Mouse (Mus musculus) lung, embryonic 14.5 days (tissue): ENCODE measurements around the gene Nkd2. TPM values are rescaled to one million over a fixed set of nuclear protein-coding genes. Genes with fewer than 3 reads are reported as not detected.

ENCODE experiments used
- ATAC-seq: fragments of 200-750 bp; cut with Nextera tagmentation; 2 replicates; pipeline ENCODE4 v1.8.0; 2017; ENCODE audit warnings: mild to moderate bottlenecking, moderate TSS enrichment, moderate library complexity; ENCODE audit not compliant: insufficient read depth
- DNase-seq: peaks from one replicate; pipeline ENCODE4 v3.0.0-alpha.2; 2015
- H3K27ac ChIP-seq: fragments of 300-500 bp; sonication (generic); 2 replicates; pipeline ENCODE4 v1.5.1; 2014; ENCODE audit warnings: low read depth, mild to moderate bottlenecking, moderate library complexity
- H3K27me3 ChIP-seq: fragments of 300-500 bp; sonication (generic); 2 replicates; pipeline ENCODE4 v1.6.1; 2014; ENCODE audit warnings: low read length, control low read depth; ENCODE audit not compliant: insufficient read depth
- H3K36me3 ChIP-seq: fragments of 300-500 bp; sonication (generic); 2 replicates; pipeline ENCODE4 v1.6.1; 2014; ENCODE audit warnings: control low read depth; ENCODE audit not compliant: insufficient read depth
- H3K4me1 ChIP-seq: fragments of 300-500 bp; sonication (generic); 2 replicates; pipeline ENCODE4 v1.6.1; 2014; ENCODE audit warnings: antibody characterized with exemption, control low read depth; ENCODE audit not compliant: insufficient read depth
- H3K4me2 ChIP-seq: fragments of 300-500 bp; sonication (generic); 2 replicates; pipeline ENCODE4 v1.6.1; 2014; ENCODE audit warnings: mild to moderate bottlenecking
- H3K4me3 ChIP-seq: fragments of 300-500 bp; sonication (generic); 2 replicates; pipeline ENCODE4 v1.5.1; 2014; ENCODE audit warnings: low read depth, low read length
- H3K9ac ChIP-seq: fragments of 300-500 bp; sonication (generic); 2 replicates; pipeline ENCODE4 v1.6.1; 2014
- H3K9me3 ChIP-seq: fragments of 300-500 bp; sonication (generic); 2 replicates; pipeline ENCODE4 v1.6.1; 2016; ENCODE audit warnings: low read depth, low read length, control low read depth
- CTCF ChIP-seq: IDR thresholded peaks from 2 replicates; pipeline ENCODE4 v1.5.1; 2016; ENCODE audit warnings: antibody characterized with exemption, low read depth
- WGBS: fragments of 180-500 bp; shearing (Covaris S2); extraction: QIAGEN DNeasy Blood & Tissue Kit; methylation state at CpG from one replicate; pipeline ENCODE4 v1.1.7; 2014; 5-methylcytosine and 5-hydroxymethylcytosine counted together
- polyA plus RNA-seq: library from polyadenylated mRNA; unstranded; fragments of >200 nt; fragmentation: Nextera tagmentation; extraction: Ambion mirVana; gene quantifications from 2 replicates; pipeline ENCODE4 v1.2.1, GENCODE M21; 2014

Nkd2 gene
- polyA plus RNA-seq, 1 experiment from 2014 or later, result 4.6 TPM

DNA sequence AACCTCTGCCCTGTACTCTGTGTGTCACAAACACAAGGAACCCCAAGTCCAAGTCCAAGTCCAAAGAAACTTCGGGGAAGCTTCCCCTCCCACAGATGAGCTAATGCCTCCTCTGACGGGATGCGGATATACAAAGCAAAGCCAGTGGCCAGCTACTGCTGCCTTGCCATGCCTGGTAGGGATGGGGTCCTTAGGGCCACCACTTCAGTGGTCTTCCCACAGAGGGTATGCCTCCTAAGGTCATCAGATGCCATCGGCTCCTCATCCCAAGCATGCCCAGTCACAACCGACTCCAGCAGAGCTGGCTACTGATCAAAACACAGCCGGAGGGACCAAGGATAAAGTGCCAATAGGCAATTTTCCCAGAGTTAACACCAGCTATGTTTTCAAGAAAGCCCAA lies 10.9 kb downstream of the Nkd2 start:
- TF ChIP-seq CTCF, result no peak
- 54% methylated on average over 6 of the region's 6 CpGs for WGBS
- H3K27ac ChIP-seq, result peak overlapping the region; percentile 26; the same call in 1 of the 2 replicates
- H3K4me3 ChIP-seq, result no peak overlapping the region
- ATAC-seq (peak; percentile 13; the same call in 1 of the 2 replicates), DNase-seq (peak; percentile 12)
- no peak overlapping the region for H3K9ac ChIP-seq
- no peaks in the 10 kb centered on the region for H3K27me3 ChIP-seq
- no peak overlapping the region for H3K4me2 ChIP-seq
- H3K36me3 ChIP-seq, result no peaks in the 10 kb centered on the region
- H3K4me1 ChIP-seq, result no peaks in the 10 kb centered on the region; the same call in 1 of the 2 replicates
- no peaks in the 10 kb centered on the region for H3K9me3 ChIP-seq

DNA sequence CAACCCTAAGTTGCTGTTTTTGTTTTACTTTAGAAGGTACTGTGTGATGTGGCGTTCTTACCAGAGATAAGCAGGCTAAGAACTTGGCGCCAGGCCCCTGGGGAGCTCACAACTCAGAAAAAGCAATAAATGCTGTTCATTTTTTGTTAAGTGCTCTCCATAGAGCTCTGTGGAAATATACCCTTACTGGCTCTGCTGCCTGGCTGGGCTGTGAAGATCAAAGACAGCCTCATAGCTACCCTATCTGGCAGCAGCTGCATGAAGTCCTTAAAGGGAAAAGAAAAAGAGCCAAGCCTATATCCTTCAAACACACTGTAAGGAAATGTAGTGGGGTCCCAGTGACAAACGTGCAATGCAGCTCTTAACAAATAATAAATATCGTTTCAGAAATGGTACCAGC lies 11.6 kb downstream of the Nkd2 start:
- WGBS, result 26% methylated on average over 4 of the region's 4 CpGs
- H3K27ac ChIP-seq, result peak overlapping the region; percentile 26; the same call in 1 of the 2 replicates
- ATAC-seq (peak; percentile 73; the same call in 1 of the 2 replicates), DNase-seq (peak; percentile 67)
- H3K4me3 ChIP-seq, result no peak overlapping the region
- no peaks in the 10 kb centered on the region for H3K27me3 ChIP-seq
- no peak overlapping the region for H3K4me2 ChIP-seq
- no peaks in the 10 kb centered on the region for H3K9me3 ChIP-seq
- TF ChIP-seq CTCF, result no peak
- no peaks in the 10 kb centered on the region; the same call in 1 of the 2 replicates for H3K4me1 ChIP-seq
- H3K9ac ChIP-seq, result no peak overlapping the region
- no peaks in the 10 kb centered on the region for H3K36me3 ChIP-seq

DNA sequence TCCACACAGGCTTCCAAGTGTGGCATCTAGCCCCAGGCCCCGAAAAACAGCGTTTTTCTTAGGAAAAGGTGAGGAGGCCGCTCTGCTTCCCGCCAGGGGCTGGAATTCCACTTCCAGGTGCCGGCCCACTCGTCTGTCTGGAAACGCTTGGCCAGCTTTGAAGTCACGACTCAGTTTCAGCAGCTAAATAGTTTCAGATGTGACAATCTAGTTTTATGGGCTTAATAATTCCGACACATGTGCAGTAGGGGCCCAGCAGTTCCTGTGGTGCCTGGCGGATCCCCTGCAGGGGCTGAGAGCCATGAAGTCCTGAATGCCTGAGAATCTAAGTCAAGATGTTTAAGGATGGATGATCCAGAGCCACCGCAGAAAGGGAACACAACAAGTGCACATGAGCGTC lies 13.6 kb downstream of the Nkd2 start:
- Histone ChIP-seq H3K4me1 (no peaks in the 10 kb centered on the region; the same call in 1 of the 2 replicates), H3K36me3 (no peaks in the 10 kb centered on the region), H3K27me3 (no peaks in the 10 kb centered on the region), H3K9me3 (no peaks in the 10 kb centered on the region), H3K27ac (no peak overlapping the region), H3K9ac (no peak overlapping the region), H3K4me3 (no peak overlapping the region), H3K4me2 (no peak overlapping the region)
- ATAC-seq (no peak), DNase-seq (no peak)
- 56% methylated on average over 12 of the region's 12 CpGs for WGBS
- TF ChIP-seq CTCF, result no peak

DNA sequence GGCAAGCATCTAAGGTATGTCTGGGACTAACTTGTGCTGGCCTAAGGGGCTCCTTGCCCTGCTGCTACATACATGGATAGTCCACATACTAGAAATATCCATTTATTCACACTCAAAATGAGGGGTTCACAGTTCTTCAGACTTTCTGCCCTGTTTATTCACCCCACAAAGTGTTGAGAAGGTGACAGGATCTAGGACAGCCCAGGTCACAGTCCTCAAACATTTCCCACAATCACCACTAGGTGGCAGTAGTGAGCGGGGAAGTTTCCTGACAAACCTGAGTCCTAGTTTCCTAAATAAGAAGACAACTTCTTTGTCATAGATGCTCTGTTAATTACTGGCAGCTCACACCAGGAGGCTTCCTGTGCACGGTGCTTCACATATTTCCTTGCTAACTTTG lies 15.9 kb downstream of the Nkd2 start:
- Histone ChIP-seq H3K4me1 (no peaks in the 10 kb centered on the region; the same call in 1 of the 2 replicates), H3K27me3 (no peaks in the 10 kb centered on the region), H3K36me3 (no peaks in the 10 kb centered on the region), H3K9ac (no peak overlapping the region), H3K9me3 (no peaks in the 10 kb centered on the region), H3K4me3 (no peak overlapping the region), H3K27ac (no peak overlapping the region), H3K4me2 (no peak overlapping the region)
- peak; percentile 84 for DNase-seq
- ATAC-seq, result no peak
- TF ChIP-seq CTCF, result peak; percentile 95
- 3% methylated on average over 2 of the region's 2 CpGs for WGBS

DNA sequence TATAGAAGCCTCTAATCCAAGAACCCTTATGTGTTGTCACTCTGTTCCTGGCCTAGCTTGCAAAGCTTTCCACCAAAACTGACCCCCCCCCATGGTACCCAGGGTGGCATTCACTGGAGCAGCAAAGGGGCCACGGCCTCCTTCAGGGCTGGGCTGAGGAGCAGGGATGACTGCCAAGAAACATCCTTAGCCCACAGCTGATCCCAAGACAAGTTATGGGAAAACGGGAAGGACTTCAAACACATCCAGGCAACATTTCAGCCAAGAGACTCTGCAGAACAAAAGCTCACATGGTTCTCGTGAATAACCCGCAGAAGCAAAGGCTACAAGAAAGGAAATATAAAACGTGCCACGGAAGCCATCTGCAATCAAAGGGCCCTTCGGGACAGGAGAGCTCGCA lies 20.2 kb downstream of the Nkd2 start:
- no peak for TF ChIP-seq CTCF
- no peak for ATAC-seq
- Histone ChIP-seq H3K4me1 (no peaks in the 10 kb centered on the region), H3K36me3 (no peaks in the 10 kb centered on the region), H3K9ac (no peak overlapping the region; the same call in 1 of the 2 replicates), H3K4me3 (no peak overlapping the region), H3K27ac (no peak overlapping the region), H3K9me3 (no peaks in the 10 kb centered on the region), H3K27me3 (no peaks in the 10 kb centered on the region), H3K4me2 (no peak overlapping the region)
- peak; percentile 47 for DNase-seq
- WGBS, result 64% methylated on average over 8 of the region's 8 CpGs

DNA sequence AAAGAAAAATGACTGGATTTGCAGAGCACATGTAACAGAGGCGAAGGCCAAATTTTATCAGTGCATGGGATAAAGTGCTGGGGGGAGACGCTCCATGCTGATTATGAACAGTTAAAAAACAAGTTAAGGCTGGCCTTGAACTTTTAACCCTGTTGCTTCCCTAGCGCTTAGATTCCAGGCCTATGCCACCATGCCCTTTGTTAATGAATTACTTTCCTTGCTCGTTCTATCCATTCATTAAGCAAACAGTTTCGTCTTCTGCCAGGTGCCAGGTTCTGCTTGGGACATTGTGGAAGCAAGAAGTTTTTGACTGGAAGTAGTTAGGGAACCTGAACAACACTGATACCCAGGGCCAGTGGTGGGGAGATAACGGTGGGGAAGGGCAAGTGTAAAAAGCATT lies 23.7 kb downstream of the Nkd2 start:
- DNase-seq, result no peak
- H3K4me2 ChIP-seq, result no peak overlapping the region
- H3K27ac ChIP-seq, result no peak overlapping the region
- H3K4me3 ChIP-seq, result no peak overlapping the region
- no peak overlapping the region for H3K9ac ChIP-seq
- H3K4me1 ChIP-seq, result no peaks in the 10 kb centered on the region
- TF ChIP-seq CTCF, result no peak
- no peaks in the 10 kb centered on the region for H3K27me3 ChIP-seq
- no peaks in the 10 kb centered on the region for H3K9me3 ChIP-seq
- no peak for ATAC-seq
- H3K36me3 ChIP-seq, result no peaks in the 10 kb centered on the region
- WGBS, result 59% methylated on average over 6 of the region's 6 CpGs

DNA sequence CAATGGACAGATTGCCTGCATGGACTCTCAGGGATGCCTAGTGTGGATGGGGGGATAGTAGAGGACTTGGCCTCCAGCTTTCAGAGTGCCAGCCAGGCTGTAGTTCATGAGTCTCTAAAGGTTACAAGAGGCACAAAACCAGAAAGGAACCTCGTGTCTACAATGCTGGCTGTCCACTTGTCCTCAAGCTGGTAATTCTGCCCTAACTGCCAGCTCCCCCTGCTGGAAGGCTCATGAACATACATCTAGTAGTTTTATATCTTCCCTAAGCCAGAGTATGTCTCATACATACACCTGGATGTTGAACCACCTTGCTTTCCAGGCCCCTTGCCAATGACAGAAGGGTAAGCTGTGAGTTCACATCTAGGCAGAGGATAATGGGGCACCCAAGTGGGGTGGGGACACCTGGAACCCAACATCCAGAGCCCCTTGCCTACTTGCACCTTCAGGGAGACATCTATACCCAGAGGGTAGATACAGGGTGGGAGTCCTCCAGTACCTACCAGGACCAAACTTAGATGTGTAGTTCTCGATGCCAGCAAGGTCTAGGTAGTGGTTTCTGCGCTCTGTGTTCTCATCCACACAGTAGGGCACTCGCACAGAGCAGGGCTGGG lies 25.1 kb downstream of the Nkd2 start:
- Histone ChIP-seq H3K4me3 (no peak overlapping the region), H3K4me2 (no peak overlapping the region), H3K36me3 (no peaks in the 10 kb centered on the region), H3K9ac (no peak overlapping the region), H3K27ac (no peak overlapping the region), H3K9me3 (no peaks in the 10 kb centered on the region), H3K27me3 (no peaks in the 10 kb centered on the region), H3K4me1 (no peaks in the 10 kb centered on the region)
- TF ChIP-seq CTCF, result peak; percentile 86
- ATAC-seq (peak; percentile 45; the same call in 1 of the 2 replicates), DNase-seq (peak; percentile 78)
- 58% methylated on average over 4 of the region's 4 CpGs for WGBS
